ENCODE assay signal across 8 mouse cellular contexts in genomic region chr1:63115096-63115495, GRCm38 (mm10). TPM values are rescaled to one million over a fixed set of nuclear protein-coding genes. Genes with fewer than 3 reads are reported as not detected.
DNase-seq lines count a peak whose midpoint lies in the region; ATAC-seq and TF ChIP-seq lines count a peak whose summit lies in the region.

No protein-coding gene starts in this region.

- H3K9me3 ChIP-seq in embryonic facial prominence, embryonic 12.5 days, result no peaks in the 10 kb centered on the region
- no peaks in the 10 kb centered on the region for H3K9me3 ChIP-seq in intestine, postnatal 0 days (ENCODE audit: control insufficient read depth)
- no peaks in the 10 kb centered on the region for H3K9me3 ChIP-seq in neural tube, embryonic 15.5 days (replicated peaks)

- DNase-seq in lung, adult 2 months, result no peak
- DNase-seq in lung, adult 18-20 months, result no peak
- no peak for DNase-seq in adrenal gland, postnatal 4 days (ENCODE audit: low spot score in 2 of 2)
- DNase-seq in layer of hippocampus, postnatal 10 days (ENCODE audit: low spot score in 2 of 2), result no peak
- no peak for DNase-seq in right cerebral cortex, postnatal 10 days (ENCODE audit: low spot score in 2 of 2)

- H3K9ac ChIP-seq in embryonic facial prominence, embryonic 12.5 days, result peak overlapping the region; percentile 100
- H3K9ac ChIP-seq in intestine, postnatal 0 days (ENCODE audit: low read depth, low read length), result no peak overlapping the region
- H3K9ac ChIP-seq in neural tube, embryonic 15.5 days (replicated peaks), result peak overlapping the region; percentile 97

- 5% methylated on average over 4 of the region's 4 CpGs for WGBS in lung, adult 2 months
- WGBS in embryonic facial prominence, embryonic 12.5 days, result 26% methylated on average over 4 of the region's 4 CpGs
- 6% methylated on average over 4 of the region's 4 CpGs for WGBS in intestine, postnatal 0 days
- WGBS in neural tube, embryonic 15.5 days, result 13% methylated on average over 4 of the region's 4 CpGs

- peak overlapping the region; percentile 100 for H3K27ac ChIP-seq in embryonic facial prominence, embryonic 12.5 days
- H3K27ac ChIP-seq in intestine, postnatal 0 days (ENCODE audit: low read depth, low read length), result peak overlapping the region; percentile 100
- H3K27ac ChIP-seq in neural tube, embryonic 15.5 days (replicated peaks), result peak overlapping the region; percentile 97

- no peak for ATAC-seq in embryonic facial prominence, embryonic 12.5 days (ENCODE audit: insufficient number of reproducible peaks, insufficient read depth, low FRiP score, low TSS enrichment)
- ATAC-seq in intestine, postnatal 0 days, result no peak
- no peak for ATAC-seq in neural tube, embryonic 15.5 days (ENCODE audit: low FRiP score)

- H3K4me3 ChIP-seq in lung, adult 2 months (replicated peaks; ENCODE audit: extremely low read depth, low read depth, low read length), result peak overlapping the region; percentile 68
- peak overlapping the region; percentile 96 for H3K4me3 ChIP-seq in embryonic facial prominence, embryonic 12.5 days
- H3K4me3 ChIP-seq in intestine, postnatal 0 days (ENCODE audit: low read depth, low read length), result peak overlapping the region; percentile 94
- peak overlapping the region; percentile 86 for H3K4me3 ChIP-seq in neural tube, embryonic 15.5 days (replicated peaks)

- no peaks in the 10 kb centered on the region for H3K27me3 ChIP-seq in embryonic facial prominence, embryonic 12.5 days
- H3K27me3 ChIP-seq in intestine, postnatal 0 days (replicated peaks; ENCODE audit: control insufficient read depth, insufficient read depth, low read length), result no peaks in the 10 kb centered on the region
- no peaks in the 10 kb centered on the region for H3K27me3 ChIP-seq in neural tube, embryonic 15.5 days (replicated peaks)

- TF ChIP-seq CTCF in lung, adult 2 months (IDR thresholded peaks at IDR 0.05; ENCODE audit: insufficient read depth, low read length), result no peak
- TF ChIP-seq CTCF in intestine, postnatal 0 days (IDR thresholded peaks at IDR 0.05; ENCODE audit: low read depth), result no peak

- peaks cover 10% of the 10 kb centered on the region; the same call in 1 of the 2 replicates for H3K4me1 ChIP-seq in lung, adult 2 months (ENCODE audit: control insufficient read depth, insufficient read depth, low read length)
- H3K4me1 ChIP-seq in embryonic facial prominence, embryonic 12.5 days, result peaks cover 24% of the 10 kb centered on the region
- H3K4me1 ChIP-seq in intestine, postnatal 0 days (replicated peaks; ENCODE audit: control insufficient read depth, insufficient read depth, low read length), result no peaks in the 10 kb centered on the region
- peaks cover 39% of the 10 kb centered on the region for H3K4me1 ChIP-seq in neural tube, embryonic 15.5 days

- peaks cover 18% of the 10 kb centered on the region for H3K36me3 ChIP-seq in embryonic facial prominence, embryonic 12.5 days
- H3K36me3 ChIP-seq in intestine, postnatal 0 days (ENCODE audit: control insufficient read depth, insufficient read depth), result peaks cover 23% of the 10 kb centered on the region
- peaks cover 11% of the 10 kb centered on the region for H3K36me3 ChIP-seq in neural tube, embryonic 15.5 days

- H3K4me2 ChIP-seq in embryonic facial prominence, embryonic 12.5 days (replicated peaks), result peak overlapping the region; percentile 94
- H3K4me2 ChIP-seq in intestine, postnatal 0 days (replicated peaks; ENCODE audit: low read depth), result peak overlapping the region; percentile 82
- H3K4me2 ChIP-seq in neural tube, embryonic 15.5 days, result peak overlapping the region; percentile 88

- TF ChIP-seq POLR2A in lung, adult 2 months (IDR thresholded peaks at IDR 0.05; ENCODE audit: borderline replicate concordance, extremely low read depth, low read depth, low read length), result no peak

RNA-seq across cellular contexts. Expression of gene Ino80d, which starts 0.6 kb away (rescaled TPM):
- polyA plus RNA-seq in lung, adult 2 months (2012; rRNA removed), result 14.7 and 16.7 TPM in 2 replicates
- polyA plus RNA-seq in embryonic facial prominence, embryonic 12.5 days (2016; fragmentation: Nextera tagmentation; extraction: Ambion mirVana), result 10.8 and 12.9 TPM in 2 replicates
- 5.7 and 6.7 TPM in 2 replicates for polyA plus RNA-seq in intestine, postnatal 0 days (2015; fragmentation: Nextera tagmentation; extraction: Ambion mirVana)
- 8.2 and 10.9 TPM in 2 replicates for polyA plus RNA-seq in neural tube, embryonic 15.5 days (2015; fragmentation: Nextera tagmentation; extraction: Ambion mirVana)
- total RNA-seq in adrenal gland, postnatal 4 days (2021), result 10 to 100 TPM; 37.4 to 40.0 TPM
- total RNA-seq in layer of hippocampus, postnatal 10 days (2021), result 10 to 100 TPM; 26.8 to 27.9 TPM
